Mouse (Mus musculus): ENCODE measurements around the gene Ap5m1. TPM values are rescaled to one million over a fixed set of nuclear protein-coding genes. Genes with fewer than 3 reads are reported as not detected.
"Not testable (repeated sequence)": the region's sequence is repeated elsewhere in the genome, so short reads cannot be mapped to it uniquely, and the experiment has no call there.

The Ap5m1 gene
- 1 to 10 TPM; 8.3 to 8.5 TPM for total RNA-seq (2021)
- long read RNA-seq, experiment 1, full-length matches to known transcripts = 4 of 4 reads
- long read RNA-seq, experiment 1, partial matches to known transcripts = 0 of 4 reads
- long read RNA-seq, experiment 1, other reads (novel, unspliced or antisense) = 0 of 4 reads
- long read RNA-seq, experiment 2, full-length matches to known transcripts = 7 of 7 reads
- long read RNA-seq, experiment 2, partial matches to known transcripts = 0 of 7 reads
- long read RNA-seq, experiment 2, other reads (novel, unspliced or antisense) = 0 of 7 reads

DNA sequence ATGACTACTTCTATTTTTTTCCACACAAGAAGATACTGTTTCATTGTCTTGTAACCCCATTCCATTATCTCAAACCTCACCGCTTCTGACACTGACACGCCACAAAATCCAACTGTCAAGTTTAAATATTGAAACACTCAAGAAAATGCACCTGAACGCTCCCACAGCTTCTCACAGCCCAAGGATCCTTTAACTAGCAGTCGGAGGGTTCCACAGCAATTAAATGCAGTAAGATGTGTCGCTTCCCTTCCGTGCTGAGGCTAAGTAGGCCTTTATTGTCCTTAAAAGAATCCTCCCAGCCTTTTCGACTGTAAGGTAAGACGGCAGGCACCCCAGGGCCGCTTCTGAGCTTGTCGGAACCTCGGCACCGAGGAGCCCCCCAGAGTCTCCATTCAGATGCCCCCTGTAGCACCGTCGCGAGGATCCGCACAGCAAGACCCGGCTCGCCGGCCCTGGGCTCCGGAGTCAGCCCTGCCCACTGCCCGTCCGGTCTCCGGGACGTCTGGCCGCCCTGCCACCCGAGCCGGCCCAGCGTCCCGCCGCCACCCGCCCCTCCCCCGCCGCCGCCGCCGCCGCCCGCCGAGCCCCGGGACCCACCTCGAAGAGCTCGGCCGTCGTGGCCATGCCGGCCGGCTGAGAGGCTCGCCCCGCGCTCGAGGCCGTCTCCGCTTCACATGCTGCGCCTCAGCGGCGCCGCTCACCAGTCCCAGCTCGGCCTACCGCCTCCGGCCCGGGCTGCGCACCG lies at the start of gene Ap5m1:
Ap5m1 (plus strand) TSS at position 569 of the 745 bp plus-strand sequence.
- intact Hi-C loops (cut with DNase I; ENCODE audit: low total_unique reads) = no loop called here
- DNase-seq = peak; percentile 47

DNA sequence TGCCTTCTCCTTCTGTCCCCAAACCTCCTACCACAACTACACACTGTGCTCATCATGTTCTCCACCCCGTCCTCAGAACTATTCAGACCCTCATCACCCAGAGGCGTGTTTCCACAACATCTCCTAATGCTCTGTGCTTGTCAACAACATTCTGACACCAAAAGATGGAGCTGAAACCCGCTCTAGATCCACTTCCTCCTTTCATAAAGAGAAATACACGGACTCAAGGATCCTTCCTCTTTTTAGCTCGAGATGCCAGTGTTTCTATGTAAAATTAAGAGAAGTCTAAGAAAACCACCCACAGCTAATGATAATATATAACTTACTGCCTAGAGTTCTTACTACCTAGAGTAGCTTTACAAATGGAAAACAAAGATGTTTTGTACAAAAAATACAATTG lies 46.1 kb upstream of the Ap5m1 start:
- no peak for DNase-seq
- intact Hi-C loops (cut with DNase I; ENCODE audit: low total_unique reads) = no loop called here

DNA sequence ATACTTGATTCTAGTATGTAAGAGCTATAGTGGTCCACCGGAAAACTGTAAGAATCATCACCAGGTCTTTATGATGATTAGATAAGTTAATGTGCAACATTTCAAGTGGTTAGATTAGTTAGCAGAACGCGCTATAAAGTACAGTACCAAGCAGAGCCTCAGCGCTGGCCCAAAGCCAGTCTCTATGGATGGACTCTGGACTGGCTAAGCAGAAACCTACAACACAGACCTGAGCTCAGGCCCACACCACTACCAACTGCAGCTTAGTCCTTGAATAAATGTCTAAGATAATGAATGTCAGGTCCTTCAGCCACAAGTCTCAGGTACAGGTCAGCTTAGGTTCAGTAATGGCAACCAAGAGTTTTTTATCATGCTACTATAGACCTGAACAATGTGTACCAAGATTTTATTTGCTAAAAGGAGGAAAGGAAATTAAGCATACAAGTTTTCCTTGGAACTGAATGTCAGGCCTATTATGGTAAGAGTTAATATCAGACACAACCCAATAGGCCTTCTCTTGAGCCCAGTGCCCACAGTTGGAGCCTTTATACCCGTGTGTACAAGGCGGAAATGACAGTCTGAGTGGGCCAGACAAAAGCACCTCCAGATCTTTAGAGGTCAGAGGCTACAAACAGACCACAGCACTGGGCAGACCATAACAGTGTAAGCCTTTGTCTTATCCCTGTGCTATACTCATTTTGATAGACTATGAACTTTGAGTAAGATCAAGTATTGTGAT lies 38.7 kb upstream of the Ap5m1 start:
- no peak for DNase-seq
- intact Hi-C loops (cut with DNase I; ENCODE audit: low total_unique reads) = no loop called here

DNA sequence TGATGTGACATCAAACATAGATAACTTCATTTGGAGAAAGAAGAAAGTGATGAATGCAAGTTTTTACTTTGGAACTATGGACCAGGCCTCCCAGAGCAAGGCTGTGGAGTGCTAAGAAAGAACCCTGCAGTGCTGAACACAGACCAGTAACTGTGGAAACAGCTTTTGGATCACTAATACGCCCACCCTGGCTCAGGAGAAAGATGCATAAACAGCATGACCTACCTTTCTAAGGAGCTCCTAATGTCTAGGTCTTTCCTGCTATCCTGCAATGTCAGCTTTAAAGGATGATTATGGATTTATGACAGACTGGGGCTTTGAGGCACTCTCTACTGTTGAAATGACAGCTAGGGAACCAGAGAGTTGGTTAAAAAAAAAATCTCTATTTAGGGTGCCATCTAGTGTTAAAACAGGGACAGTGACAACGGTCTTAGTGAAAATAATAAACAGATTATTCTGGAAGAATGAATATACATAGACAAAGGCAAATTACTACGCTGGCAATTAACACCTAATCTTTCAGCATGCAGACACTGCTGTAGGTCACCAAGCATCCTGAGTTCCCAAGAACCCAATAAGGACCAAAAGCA lies 38.0 kb upstream of the Ap5m1 start:
- intact Hi-C loops (cut with DNase I; ENCODE audit: low total_unique reads) = no loop called here
- DNase-seq = no peak

DNA sequence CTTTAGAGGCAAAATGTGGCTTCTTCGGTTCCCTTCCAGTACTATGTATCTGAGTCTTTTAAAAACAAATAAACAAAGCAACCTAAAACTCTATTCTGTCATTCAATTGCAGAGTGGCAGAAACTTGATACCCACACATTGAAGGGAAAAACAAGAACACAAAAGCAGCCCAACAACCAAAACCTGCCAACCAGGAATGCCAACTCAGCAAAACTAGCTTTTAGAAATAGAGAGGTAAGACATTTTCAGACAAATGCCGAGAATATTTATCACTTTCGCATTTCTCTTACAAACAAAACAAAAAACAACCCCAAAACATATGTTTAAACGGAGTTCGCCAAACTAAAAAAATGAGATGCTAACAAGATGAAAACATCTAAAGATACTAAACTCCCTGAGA lies 36.9 kb upstream of the Ap5m1 start:
- intact Hi-C loops (cut with DNase I; ENCODE audit: low total_unique reads) = no loop called here
- no peak for DNase-seq

DNA sequence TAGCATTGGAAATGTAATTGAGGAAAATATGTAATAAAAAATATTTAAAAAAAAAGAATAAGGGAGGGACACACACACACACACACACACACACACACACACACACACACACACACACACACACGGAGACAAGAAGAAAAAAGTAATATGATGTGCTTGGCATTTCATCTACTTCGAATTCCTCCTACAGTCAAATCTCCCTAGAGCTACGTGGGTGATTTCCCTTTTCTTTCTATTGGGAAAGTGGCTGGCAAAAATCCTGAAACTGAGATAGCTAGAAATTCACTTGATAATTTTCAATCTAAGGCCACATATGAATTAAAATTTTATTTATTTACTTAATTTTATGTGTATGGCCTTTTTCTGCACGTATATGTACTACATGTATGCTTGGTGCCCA lies 20.3 kb upstream of the Ap5m1 start:
- intact Hi-C loops (cut with DNase I; ENCODE audit: low total_unique reads) = no loop called here

DNA sequence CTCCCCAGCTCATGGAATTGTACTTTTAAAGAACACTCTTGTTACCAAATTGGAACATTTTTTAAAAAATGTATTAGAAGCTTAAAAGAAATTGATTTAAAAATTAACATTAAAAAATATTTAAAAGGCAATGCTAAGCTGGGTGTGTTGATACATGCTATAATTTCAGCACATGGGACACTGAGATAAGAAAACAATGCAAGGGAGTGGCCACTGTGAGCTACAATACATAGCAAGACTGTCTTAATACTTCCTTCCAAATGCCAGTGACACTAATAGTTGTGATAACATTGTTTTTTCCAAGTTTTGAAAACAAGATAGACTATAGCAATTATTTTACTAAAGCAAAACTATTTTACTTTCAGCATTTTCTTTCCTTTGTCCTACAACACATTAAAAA lies 16.4 kb upstream of the Ap5m1 start:
- no peak for DNase-seq
- intact Hi-C loops (cut with DNase I; ENCODE audit: low total_unique reads) = no loop called here

More for the DNA sequence above, 20.3 kb upstream of the Ap5m1 start:
- DNase-seq = no peak

DNA sequence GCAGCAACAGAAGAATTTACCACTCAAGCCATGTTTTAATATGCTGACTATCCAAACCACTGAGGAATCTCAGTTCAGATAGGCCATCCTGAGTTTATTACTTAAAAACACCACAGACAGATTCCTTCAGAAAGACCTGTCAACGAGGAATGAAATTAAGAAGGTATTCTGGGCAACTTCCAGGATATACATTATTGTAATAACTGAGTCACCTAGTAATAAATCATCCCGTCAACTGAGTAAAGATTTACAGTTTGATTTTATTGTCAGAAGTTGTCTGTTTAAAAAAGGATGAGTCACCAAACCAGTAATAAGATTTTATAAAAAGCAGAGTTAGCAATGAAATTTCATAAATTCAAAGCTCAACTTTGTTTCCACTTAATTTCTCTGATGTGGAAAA lies 2.1 kb upstream of the Ap5m1 start:
- no peak for DNase-seq
- intact Hi-C loops (cut with DNase I; ENCODE audit: low total_unique reads) = no loop called here

DNA sequence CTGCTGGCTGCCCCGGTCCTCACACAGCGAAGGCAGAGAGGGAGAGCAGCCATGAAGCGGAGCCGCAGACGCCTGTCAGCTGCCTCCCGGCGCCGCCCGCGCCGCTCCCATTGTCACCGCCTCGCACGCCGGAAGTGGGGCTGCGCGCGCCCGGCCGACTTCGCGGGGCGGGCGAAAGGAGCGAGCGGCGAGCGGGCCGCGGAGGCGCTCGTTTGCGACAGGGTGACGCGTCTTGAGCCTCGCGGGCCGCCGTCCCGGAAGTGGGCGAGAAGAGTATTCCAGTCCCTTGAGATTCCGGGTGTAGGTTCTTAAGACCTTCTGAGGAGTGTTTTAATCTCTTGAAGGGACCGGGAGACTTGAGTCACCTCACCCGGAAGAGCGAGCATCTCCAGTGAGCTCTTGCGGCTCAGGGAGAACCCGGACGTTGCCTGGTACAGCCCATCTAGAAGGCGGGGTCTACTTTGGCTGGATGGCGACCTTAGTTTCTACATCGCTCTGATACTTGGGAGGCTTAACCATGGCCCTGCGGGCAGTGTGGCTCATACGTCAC lies 452 bp downstream of the Ap5m1 start, which contains the start of gene Exoc5:
Exoc5 (minus strand) TSS at position 380 of the 550 bp plus-strand sequence.
- DNase-seq = peak; percentile 96
- intact Hi-C loops (cut with DNase I; ENCODE audit: low total_unique reads) = no loop called here

DNA sequence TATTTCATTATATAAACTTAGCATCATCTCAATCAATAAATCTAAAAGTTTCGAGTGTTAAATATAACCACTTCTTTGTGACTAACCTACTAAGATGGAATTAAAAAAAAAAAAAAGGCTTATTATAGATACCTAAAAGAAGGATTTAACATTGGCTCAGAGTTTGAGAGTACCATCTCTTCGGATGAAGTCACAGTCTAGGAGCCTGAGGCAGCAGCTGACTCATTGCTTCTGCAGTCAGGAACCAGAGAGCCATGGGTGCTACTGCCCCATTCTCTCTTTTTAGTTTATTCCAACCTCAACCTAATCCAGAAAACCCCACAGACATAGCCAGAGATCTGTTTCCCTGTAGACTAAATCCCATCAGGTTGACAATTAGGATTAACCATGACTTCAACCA lies 6.9 kb downstream of the Ap5m1 start:
- intact Hi-C loops (cut with DNase I; ENCODE audit: low total_unique reads) = no loop called here
- no peak for DNase-seq

DNA sequence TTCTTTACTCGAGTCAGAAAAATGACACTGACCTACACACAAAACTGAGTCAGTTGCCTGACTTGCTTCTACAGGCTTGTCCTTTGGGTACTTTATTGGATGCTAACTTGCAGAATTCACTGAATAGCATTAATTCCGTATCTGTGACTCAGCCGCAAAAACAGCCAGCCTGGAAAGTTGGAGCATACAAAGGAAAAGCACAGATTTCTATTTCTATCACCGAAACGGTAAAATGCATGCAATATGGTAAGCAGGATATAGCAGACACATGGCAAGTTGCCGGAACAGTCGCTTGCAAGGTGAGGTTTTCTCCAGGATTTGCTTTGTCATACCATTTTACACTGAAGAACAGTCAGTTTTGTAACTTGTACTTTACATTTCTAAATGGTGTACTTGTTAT lies 8.0 kb downstream of the Ap5m1 start:
- no peak for DNase-seq
- intact Hi-C loops (cut with DNase I; ENCODE audit: low total_unique reads) = no loop called here

DNA sequence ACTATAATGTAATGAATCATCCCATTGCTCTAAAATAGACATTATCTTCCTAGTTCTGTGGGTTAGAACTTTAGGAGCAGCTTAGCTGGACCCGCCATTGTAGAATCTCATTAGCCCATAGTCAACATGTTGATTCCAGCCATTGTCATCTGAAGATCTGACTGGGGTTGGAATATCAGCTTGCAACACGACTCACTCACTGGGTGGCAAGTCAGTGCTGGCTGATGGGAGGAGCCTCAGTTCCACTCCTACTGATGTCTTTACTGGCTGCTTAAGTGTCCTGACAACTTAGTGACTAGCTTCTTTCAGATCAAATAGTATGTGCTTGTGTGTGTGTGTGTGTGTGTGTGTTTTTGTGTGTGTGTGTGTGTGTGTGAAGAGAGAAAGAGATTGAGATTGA lies 8.5 kb downstream of the Ap5m1 start:
- intact Hi-C loops (cut with DNase I; ENCODE audit: low total_unique reads) = no loop called here
- DNase-seq = no peak

DNA sequence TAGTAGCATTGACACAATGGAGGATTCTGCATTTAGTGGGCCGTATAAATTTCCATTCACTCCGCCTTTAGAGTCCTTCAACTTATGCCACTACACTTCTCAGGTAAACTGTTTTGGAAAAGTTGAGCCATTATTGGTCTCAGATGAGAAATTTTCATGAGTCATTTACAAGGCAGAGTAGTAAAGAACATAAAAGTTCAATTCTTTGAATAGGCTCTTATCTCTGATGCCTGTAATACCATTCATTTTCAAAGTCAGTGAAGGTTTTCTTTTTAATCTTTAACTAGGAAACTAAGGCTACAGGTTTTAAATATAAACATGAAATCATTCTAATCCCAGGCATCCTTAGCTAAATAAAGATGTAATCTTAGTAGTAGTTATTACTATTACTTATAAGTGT lies 12.9 kb downstream of the Ap5m1 start:
- intact Hi-C loops (cut with DNase I; ENCODE audit: low total_unique reads) = no loop called here
- DNase-seq = no peak

DNA sequence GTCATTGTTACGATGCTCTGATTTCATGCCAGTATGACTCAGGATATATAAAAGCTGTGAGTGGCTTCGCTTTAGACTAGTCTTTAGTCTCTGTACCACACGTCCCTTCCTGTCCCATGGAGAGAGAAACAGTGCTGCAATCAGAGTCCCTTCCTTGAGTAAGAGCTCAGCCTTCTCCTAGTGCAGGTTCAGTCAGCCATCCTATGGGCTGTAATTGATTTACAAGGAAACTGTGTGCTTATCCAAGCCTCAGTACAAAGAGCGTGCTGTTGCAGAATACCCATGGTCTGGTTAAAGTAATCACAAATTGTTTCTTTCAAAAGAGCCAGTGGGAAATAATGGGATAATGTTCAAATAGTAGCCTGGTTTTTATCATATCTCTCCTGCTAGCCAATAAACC lies 20.6 kb downstream of the Ap5m1 start:
- DNase-seq = no peak
- intact Hi-C loops (cut with DNase I; ENCODE audit: low total_unique reads) = no loop called here

DNA sequence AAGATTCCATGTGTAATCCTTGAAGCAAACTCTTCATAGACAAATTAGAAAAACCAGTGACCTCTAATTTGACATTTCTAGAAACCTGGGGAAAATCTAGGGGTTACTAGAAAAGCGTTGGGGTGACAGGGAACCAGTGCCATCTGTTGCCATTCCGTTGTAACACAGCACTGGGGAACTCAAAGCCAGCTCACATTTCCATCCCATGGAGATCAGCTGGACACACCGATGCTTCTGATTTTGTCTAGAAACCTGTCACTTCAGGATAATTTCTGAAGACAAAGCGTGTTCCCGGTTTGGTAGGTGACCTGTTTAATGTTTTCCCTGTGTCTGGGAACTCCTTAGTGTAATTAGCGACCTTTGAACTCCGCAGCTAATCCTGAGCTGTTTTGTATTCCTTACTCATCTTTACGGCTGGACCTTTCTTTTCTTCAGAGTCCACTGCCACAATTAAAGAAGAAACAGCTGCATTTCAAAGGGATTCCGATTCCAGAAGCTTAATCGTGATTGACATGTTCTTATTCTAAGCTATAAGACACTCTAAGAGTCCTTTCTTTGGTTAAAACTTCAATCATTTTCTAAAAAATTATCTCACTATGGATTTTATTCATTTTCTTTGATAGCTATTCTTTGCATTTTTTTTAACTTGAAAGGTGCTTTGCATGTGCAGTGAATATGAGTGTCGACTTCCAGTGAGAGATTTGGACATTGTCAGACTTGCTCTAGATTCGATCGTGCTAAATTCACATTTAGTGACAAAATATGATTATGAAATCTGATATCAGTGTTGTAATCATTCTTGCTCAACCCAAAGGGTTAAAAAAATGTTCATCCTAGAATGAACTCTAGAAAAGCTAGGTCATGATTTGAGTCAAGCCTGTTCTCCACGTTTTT lies 22.5 kb downstream of the Ap5m1 start:
- intact Hi-C loops (cut with DNase I; ENCODE audit: low total_unique reads) = no loop called here
- no peak for DNase-seq

DNA sequence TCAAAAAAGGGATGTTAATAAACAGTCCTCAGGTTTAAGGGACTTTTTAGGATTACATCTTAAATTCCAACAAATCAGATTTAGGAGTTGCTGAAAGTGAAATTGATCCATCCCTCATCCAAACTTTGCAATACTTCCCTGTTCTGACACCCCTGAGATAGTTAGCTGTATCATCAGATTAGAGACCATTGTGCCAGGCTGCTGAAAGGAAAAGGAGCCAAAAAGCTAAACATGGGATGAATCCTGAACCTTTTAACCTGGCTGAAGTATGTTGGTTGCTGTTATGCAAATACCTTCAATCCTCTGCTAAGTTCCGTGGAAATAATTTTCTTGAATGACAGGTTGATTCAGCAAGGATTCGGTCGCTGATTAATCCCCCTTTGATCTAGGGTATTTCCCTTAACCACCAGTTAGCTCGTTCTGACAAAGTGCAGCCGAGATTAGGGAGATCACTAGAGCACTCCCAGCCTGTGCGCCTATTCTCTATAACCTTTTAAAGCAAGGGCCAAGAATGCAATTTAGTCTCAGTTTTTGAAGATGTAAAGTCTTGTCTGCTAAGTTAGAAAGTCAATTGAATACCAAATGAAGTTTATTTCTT lies 23.7 kb downstream of the Ap5m1 start:
- intact Hi-C loops (cut with DNase I; ENCODE audit: low total_unique reads) = no loop called here
- no peak for DNase-seq

DNA sequence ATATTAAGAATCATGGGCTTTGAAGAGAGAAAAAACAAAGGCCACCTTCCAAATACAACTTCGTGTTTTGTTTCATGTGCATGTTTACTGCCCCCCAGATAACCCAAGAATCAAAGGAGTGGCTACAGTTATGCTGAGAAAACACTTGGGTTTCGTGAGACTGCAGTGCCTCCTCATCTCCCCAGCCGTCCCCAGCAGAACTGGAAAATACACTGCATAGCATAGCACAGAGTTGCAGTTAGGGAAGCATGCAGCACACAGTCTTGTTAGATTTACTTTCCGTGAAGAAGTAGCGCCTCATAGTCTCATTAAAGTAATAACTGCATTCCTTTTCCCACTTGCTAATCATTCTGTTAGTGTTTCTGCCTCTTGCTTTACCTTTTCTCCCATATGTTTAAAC lies 24.2 kb downstream of the Ap5m1 start:
- intact Hi-C loops (cut with DNase I; ENCODE audit: low total_unique reads) = no loop called here
- no peak for DNase-seq

DNA sequence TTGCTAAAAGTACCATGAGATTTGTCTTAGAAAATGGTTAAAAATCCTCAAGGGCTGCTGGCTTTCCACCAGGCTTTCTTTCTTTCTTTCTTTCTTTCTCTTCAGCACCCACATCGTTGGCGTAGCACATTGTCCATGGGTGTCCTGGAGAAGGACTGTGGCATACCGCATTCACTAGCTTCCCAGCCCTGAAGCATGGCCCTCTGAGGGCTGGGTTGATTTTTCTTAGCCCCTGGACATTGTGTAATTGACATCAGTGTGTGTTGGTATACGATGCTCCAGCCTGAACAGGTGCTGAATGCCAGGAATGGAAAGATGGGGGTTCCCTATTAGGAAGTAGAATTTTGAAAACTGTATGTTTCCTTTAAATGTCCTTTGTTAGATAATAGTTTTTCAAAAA lies 25.4 kb downstream of the Ap5m1 start:
- DNase-seq = no peak
- intact Hi-C loops (cut with DNase I; ENCODE audit: low total_unique reads) = no loop called here

DNA sequence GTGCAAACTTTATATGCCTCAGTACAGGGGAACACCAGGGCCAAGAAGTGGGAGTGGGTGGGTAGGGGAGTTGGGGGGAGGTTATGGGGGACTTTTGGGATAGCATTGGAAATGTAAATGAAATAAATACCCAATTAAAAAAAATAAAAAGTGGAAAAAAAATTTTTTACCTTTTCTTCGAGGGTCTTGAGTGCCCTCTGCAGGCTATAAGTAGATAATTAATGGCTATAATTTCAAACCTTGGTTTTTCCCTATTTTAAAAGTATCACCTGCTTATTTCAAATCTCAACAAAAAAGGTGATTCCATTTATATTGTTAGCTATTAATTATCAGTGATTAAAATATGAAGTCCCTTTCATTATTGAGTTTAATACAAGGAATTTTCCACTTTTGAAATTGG lies 25.9 kb downstream of the Ap5m1 start:
- DNase-seq; intact Hi-C loops (cut with DNase I; ENCODE audit: low total_unique reads): not testable (repeated sequence)
